Mouse (Mus musculus) CD4-positive, CD25-positive, alpha-beta regulatory T cell, adult 4 months (primary cell): Measurements from ENCODE around the gene Zfp423. TPM values are rescaled to one million over a fixed set of nuclear protein-coding genes. Genes with fewer than 3 reads are reported as not detected.

Experiments
- polyA plus RNA-seq, 2 experiments: library from polyadenylated mRNA; unstranded; fragments of 100-300 nt; shearing (Covaris generic); gene quantifications; one replicate each; pipeline ENCODE4 v1.2.1; 2017

The Zfp423 gene
- polyA plus RNA-seq, 2 experiments from 2014 or later: not detected

Other genes starting within 250 kb of the Zfp423 start
- gene Cnep1r1, start 159.2 kb upstream of the Zfp423 start, polyA plus RNA-seq: 10 to 100 TPM; 21.2 to 50.4 TPM
- 10 to 100 TPM; 18.4 to 21.8 TPM for gene Heatr3, start 178.3 kb upstream of the Zfp423 start, polyA plus RNA-seq
- gene Tent4b, start 239.6 kb upstream of the Zfp423 start, polyA plus RNA-seq: 10 to 100 TPM in 1 of 2 experiments, 1 to 10 TPM in 1; 7.6 to 13.7 TPM